Mouse (Mus musculus) mouse trophoblast stem cell (cell line): ENCODE measurements around the gene Mapk1.

Experiments used
- in situ Hi-C, 2 experiments: fragments of 300-500 bp; cut with MseI, MboI; formaldehyde crosslinking; loops; 2 replicates in 1 of 2; 3 replicates in 1 of 2; pipeline ENCODE4 v1.15.1; 2025

The Mapk1 gene

GRCm38 (mm10) chr16:17015853-17016230 lies 32.7 kb downstream of the Mapk1 start:
- in situ Hi-C loops, result no loop called here

DNA sequence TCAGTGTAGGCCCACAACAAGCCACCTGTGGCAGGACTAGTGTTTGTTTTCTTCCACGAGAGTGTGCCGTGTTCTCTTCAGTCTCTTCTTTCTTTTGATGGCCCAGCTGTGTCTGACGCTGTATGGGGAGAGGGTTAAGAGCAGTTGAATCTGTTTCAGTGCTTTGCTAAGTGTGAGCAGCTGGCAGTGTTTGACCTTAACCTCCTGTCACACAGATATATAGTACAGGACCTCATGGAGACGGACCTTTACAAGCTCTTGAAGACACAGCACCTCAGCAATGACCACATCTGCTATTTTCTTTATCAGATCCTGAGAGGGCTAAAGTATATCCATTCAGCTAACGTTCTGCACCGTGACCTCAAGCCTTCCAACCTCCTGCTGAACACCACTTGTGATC lies 34.9 kb downstream of the Mapk1 start:
- in situ Hi-C loops, result no loop called here

DNA sequence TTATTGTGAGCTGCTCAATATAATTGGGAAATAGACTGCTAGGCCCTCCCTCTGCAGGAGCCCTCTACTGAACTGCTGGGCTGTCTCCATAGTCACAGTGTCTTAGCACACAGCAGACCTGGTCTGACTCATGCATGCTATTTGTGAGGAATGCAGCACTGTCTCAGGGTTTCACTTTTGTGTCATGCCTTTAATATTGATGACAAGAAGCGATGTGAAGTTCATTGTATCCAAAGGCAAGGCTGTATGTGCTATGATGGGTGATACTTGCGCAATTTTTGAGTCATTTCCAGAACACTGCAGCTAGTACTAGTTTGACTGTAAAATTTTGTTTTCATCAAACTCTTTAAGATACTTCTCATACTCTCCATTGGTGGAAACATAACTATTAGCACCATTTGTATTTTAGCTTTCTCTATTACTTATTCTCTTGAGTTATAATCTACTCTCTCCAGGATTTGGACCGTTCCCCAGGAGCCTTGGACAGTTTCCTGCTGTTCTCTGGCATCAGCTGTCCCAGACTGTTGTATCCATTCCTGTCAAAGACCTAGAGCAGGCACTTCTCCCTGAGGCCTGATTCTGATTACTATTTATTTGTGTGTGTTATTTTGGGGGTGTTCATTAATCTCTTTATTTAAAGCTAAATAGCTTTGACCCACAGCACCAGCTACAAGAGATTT lies 41.4 kb downstream of the Mapk1 start:
- in situ Hi-C loops, result no loop called here

- in situ Hi-C loops, result no loop called here
These were observed 47.0 kb downstream of the Mapk1 start for GRCm38 (mm10) chr16:17029971-17030695.

- in situ Hi-C loops, result no loop called here
These were observed 50.6 kb downstream of the Mapk1 start for GRCm38 (mm10) chr16:17033754-17034153.

DNA sequence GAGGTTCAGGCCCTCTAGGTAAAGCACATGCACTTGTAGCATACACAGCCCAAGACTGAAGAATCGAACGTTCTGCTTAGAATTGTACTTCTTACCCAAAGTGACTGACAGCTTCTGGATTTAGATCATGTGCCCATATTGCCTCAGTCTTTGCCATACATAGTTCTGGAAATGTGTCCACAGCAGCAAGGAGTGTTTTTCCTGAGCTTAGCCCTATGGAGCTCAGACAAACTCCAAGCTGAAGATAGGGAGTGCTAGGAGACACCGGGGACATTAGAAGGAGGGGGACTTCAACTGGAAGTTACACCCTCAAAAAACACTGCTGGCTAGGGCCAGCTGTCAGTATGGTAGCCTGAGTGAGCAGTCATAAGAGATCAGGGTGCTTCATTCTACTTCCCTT lies 57.5 kb downstream of the Mapk1 start:
- in situ Hi-C loops, result no loop called here

DNA sequence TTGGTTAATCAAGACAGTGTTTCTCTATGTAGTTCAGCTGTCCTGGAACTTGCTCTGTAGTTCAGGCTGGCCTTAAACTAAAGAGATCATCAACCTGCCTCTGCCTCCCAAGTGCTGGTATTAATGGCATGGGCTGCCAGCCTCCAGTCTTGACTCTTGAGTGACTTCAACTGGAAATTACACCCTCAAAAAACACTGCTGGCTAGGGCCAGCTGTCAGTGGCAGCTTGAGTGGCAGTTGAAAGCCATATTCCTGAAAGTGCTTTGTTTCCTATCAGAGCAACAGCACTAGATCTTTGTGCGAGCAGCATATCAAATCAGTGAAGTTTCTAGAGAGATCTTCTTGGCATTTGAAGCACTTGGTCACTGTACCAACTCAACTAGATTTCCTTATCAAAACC lies 58.2 kb downstream of the Mapk1 start:
- in situ Hi-C loops, result no loop called here

DNA sequence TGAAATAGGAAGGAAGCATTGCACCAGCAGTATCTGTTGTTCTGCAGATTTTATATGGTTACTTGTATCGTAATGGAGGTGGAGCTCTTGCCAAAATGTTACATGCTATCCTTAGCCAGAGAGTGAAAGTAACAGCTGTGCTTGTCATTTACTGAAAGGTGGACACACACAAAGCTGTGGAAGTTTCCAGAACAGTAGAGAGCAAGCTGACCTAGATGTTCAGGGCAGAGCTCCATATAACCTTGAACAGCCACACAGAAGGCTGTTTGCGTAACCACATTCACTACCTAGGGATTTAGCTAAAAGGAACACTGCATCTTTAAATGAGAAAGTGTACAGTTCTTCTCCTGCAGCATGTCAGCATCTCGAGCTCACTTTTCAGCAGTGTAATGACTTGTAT lies 61.1 kb downstream of the Mapk1 start:
- in situ Hi-C loops, result no loop called here

DNA sequence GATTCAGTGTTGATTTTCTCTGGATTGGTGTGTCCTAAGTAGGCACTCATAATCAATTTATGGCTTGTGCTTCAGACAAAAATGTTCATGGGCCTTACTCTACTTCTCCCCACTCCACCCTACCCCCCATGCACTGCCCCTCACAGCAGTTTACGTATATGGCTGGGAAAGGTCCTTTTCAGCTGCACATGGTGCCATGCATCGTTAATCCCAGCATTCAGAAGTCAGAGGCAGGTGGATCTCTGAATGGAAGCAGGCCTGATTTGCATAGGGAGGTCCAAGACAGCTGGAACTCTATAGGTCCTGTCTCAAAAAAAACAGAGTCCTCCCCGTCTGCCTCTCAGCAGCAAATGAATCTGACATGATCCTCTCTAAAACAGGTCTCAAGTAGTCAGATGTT lies 62.1 kb downstream of the Mapk1 start:
- in situ Hi-C loops, result no loop called here

DNA sequence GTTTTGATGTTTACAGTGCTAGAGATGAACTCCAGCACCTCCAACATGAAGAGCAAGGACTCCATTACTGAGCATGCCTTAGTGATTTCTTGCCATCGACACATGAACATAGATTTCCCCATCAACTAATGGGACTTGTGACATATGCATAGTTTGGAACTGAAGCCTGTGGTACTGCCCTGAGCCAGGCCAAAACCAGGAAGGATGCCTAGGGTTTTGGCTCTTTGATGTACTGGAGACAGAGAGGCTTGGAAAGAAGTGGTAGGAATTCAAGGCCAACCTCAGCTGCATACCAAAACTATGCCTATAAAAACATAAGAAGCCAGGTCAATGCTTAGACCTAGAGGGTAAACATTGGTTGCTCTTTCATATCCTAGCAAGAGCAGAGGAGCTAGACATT lies 66.7 kb downstream of the Mapk1 start:
- in situ Hi-C loops, result no loop called here

GRCm38 (mm10) chr16:17052087-17052486 lies 68.9 kb downstream of the Mapk1 start:
- in situ Hi-C loops, result no loop called here

DNA sequence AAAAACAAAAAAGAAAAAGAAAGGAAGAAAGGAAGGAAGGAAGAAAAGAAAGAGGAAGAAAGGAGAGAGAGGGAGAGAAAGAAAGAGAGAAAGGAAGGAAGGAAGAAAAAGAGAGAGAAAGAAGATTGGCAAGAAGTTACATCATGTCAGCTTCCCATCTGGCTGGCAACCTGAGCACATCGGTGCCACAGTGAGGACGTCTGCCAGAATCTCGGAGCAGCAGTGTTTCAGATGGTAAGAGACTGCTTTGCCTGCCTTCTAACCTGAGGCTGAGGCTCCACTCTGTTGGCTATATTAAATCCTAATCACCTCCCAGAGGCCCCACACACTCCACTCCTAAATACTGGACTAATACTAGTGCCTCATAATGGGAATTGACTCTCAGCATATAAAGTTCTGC lies 70.7 kb downstream of the Mapk1 start:
- in situ Hi-C loops, result no loop called here

GRCm38 (mm10) chr16:17055584-17055983 lies 72.4 kb downstream of the Mapk1 start:
- in situ Hi-C loops, result no loop called here

DNA sequence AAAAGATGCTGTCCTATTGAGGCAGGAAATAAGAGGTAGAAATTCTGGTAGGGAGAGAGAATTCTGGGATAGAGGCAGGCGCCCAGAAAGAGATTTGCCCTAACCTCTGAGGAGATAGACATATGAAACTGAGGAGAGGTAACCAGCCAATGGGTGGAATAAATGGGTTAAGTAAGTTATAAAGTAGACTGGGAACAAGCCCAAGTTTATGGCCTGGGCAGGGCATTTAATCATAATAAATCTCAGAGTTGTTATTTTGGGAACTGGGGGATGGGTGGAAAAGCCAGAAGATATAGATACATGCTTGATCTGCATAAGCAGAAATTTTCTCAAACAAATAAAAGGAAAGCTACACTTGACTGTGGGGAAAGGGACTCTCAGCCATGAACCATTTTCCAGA lies 79.2 kb downstream of the Mapk1 start:
- in situ Hi-C loops, result no loop called here

DNA sequence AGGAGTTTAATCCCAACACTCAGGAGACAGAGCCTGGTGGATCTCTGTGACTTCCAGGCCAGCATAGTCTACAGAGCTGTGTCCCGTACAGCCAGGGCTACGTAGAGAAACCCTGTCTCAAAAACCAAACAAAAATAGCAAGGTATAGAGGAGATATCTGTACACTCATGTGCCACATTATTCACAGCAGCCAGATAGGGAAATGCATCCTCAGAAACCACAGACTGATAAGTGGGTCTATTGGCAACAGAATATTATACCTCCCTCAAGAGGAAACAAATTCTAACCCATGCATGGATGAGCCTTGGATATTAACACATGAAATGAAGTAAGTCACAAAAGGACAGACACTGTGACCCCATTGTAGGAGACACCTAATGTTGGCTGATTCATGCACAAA lies 84.4 kb downstream of the Mapk1 start:
- in situ Hi-C loops, result no loop called here

DNA sequence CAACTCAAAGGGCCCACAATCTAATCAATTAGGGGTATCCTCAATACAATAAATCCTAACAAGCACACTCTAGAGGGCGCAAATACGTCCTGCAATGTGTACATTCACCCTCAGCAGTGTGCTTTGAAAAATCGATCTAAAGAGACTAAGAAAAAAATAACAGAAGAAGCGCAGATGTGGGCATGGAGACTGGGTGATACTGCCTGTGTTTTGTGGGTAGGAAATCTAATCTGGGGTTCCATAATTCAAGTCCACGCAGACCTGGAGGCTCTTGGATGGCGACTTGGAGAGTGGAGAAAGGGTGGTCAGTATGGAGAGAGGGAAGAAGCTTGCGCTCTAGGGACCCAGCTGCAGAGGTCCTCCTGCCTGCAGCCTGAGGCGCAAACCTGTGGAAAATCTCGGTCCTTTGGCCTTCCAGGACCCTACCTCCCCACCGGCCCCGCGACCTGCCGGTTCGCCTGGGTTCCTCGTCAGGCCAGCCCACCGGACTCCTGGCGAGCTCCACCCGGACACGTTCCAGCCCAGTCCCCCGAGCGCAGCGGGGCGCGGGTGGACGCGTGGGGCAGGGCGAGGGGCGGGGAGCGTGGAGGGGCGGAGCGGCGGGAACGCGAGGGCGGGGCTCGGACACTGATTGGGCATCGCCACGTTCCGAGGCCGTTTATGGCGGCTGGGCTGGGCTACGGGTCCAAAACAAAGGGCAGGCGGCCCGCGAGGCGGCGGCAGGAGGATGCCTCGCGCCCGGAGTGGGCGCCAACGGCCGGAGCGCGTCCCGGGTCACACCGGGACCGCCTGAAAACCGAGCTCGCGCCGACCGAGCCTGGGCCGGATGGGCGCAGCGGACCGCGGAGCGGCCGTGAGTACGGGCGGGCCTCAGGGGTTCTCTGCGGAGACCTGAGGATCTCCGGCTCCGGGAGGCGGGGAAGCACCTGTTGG lies 86.6 kb downstream of the Mapk1 start, which contains the start of gene Ypel1:
Gene Ypel1, plus strand, starts transcription at position 186 of the 933 bp plus-strand sequence.
- in situ Hi-C loops, result no loop called here

DNA sequence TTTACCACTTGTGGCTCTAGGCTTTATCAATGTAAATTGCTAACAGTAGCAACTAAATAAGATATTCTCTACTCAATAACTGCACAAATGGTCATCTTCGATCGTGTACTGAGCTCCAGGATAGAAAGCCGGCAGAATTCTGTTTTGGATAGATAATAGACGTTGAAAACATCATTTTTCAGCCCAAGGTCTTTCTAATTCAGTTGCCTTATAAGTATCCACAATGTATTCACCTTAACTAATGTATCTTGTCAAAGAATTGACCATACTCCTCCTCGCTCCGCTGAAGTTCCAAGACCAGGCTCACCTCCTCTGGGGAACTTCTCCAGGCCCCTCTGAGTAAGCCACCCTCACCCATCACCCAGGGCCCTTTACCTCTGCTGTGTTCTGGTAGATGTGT lies 87.5 kb downstream of the Mapk1 start:
- in situ Hi-C loops, result no loop called here

DNA sequence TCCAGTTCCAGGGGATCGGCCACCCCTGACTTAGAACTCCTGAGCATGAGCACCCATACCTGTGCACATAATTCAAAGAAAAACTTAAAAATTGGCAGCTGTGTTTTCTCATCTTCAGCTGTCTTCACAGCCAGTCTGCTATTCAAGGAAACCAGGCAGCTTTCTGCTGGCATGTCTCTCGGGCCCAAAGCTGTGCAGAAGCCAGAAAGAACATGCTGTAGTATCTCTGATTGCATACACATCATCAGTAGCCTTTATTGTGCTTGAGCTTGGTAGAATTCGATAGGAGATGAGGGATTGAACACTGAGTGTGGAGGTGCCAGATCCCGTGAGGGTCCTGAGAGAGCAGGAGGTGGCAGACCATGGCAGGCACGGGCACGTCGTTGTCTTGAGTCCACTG lies 89.8 kb downstream of the Mapk1 start:
- in situ Hi-C loops, result no loop called here

DNA sequence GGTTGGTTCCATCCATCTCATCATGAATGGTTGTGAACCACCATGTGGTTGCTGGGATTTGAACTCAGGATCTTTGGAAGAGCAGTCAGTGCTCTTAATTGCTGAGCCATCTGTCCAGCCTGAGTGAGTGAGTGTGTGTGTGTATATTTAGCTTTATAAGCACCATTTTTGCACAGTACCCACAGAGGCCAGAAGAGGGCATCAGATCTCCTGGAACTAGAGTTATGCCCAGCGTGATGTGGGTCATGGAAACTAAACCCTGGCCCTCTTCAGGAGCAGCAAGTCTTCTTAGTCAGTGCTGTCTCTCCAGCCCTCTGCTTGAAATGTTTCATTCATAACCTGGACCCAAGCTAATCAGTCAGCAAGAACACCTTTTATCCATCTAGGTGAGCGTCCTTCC lies 93.1 kb downstream of the Mapk1 start:
- in situ Hi-C loops, result no loop called here

- in situ Hi-C loops, result no loop called here
These were observed 93.7 kb downstream of the Mapk1 start for GRCm38 (mm10) chr16:17076869-17077268.

DNA sequence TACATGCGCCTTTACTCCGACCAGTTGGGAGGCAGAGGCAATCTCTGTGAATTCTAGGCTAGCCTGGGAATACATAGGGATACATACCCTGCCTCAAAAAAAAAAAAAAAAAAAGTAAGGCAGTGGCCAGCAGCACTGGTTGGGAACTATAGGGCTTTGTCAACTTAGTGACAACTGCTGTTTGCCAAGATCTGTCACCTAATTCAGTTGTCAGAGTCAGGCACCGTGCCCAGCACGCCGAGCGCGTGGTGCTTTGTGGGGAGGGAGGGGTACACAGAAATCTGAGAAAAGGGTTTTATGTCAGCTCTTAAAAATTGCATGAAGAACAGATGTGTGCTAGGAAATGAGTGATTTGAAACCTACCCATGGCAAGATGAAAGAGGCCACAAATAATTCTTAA lies 94.9 kb downstream of the Mapk1 start:
- in situ Hi-C loops, result no loop called here

DNA sequence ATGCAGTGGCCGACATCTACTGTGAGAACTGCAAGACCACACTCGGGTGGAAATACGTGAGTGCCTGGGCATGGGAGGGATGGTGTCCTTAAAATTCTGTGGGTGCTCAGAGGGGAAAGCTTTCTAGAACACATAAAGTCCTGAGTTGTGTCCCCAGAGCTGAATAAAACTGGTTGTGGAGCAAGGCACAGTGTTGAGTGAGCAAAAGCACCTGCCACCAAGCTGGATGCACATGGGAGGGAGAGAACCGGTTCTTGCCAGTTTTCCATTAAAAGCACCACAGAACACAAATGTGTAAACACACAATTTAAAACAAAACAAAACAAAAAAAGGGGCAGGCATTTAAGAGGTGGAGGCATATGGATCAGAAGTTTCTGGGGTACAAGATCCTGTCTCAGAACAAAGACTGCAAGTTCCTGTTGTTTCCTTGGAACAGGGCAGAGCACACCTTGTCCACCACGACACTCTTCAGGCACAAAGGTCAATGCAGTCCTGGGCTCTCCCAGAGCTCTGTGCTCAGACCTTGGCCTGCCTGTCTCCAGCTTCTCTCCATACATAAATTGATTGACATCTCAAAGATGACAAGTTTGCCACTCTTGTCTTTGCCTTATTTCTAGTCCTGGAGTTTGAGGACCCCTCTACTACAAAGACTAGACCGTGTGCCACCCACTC lies 99.1 kb downstream of the Mapk1 start:
- in situ Hi-C loops, result no loop called here
